Mouse (Mus musculus): ENCODE measurements around the gene Kif2c. TPM values are rescaled to one million over a fixed set of nuclear protein-coding genes. Genes with fewer than 3 reads are reported as not detected.
A peak's percentile ranks its signal among the peaks of the same experiment; 100 is the strongest.

Gene Kif2c
- total RNA-seq (2021) = 1 to 10 TPM; 4.0 to 5.0 TPM

GRCm38 (mm10) chr4:117181863-117182758 is at the start of gene Kif2c:
TSS of gene Kif2c (minus strand) at chr4:117182639.
- DNase-seq = peak; percentile 92
- intact Hi-C loops (cut with DNase I) = no loop called here

- intact Hi-C loops (cut with DNase I) = no loop called here
- no peak for DNase-seq
Observed at GRCm38 (mm10) chr4:117231208-117231607, 48.8 kb upstream of the Kif2c start.

GRCm38 (mm10) chr4:117230331-117230730 is 47.9 kb upstream of the Kif2c start:
- intact Hi-C loops (cut with DNase I) = no loop called here
- no peak for DNase-seq

- intact Hi-C loops (cut with DNase I) = no loop called here
- DNase-seq = no peak
Observed at GRCm38 (mm10) chr4:117229590-117229989, 47.2 kb upstream of the Kif2c start.

GRCm38 (mm10) chr4:117225250-117225649 is 42.8 kb upstream of the Kif2c start:
- no peak for DNase-seq
- intact Hi-C loops (cut with DNase I) = no loop called here

GRCm38 (mm10) chr4:117224122-117224521 is 41.7 kb upstream of the Kif2c start:
- DNase-seq = no peak
- intact Hi-C loops (cut with DNase I) = no loop called here

- intact Hi-C loops (cut with DNase I) = no loop called here
- no peak for DNase-seq
Observed at GRCm38 (mm10) chr4:117223001-117223400, 40.6 kb upstream of the Kif2c start.

- DNase-seq = no peak
- intact Hi-C loops (cut with DNase I) = no loop called here
Observed at GRCm38 (mm10) chr4:117221836-117222235, 39.4 kb upstream of the Kif2c start.

- intact Hi-C loops (cut with DNase I) = no loop called here
- DNase-seq = no peak
Observed at GRCm38 (mm10) chr4:117220741-117221515, 38.5 kb upstream of the Kif2c start.

GRCm38 (mm10) chr4:117218517-117219219 is 36.2 kb upstream of the Kif2c start:
- intact Hi-C loops (cut with DNase I) = no loop called here
- peak; percentile 55 for DNase-seq

- intact Hi-C loops (cut with DNase I) = no loop called here
- no peak for DNase-seq
Observed at GRCm38 (mm10) chr4:117217029-117217428, 34.6 kb upstream of the Kif2c start.

GRCm38 (mm10) chr4:117214250-117214649 is 31.8 kb upstream of the Kif2c start:
- DNase-seq = no peak
- intact Hi-C loops (cut with DNase I) = no loop called here

- peak; percentile 86 for DNase-seq
- intact Hi-C loops (cut with DNase I) = no loop called here
Observed at GRCm38 (mm10) chr4:117210147-117211074, 28.0 kb upstream of the Kif2c start.

- DNase-seq = no peak
- intact Hi-C loops (cut with DNase I) = no loop called here
Observed at GRCm38 (mm10) chr4:117209592-117209991, 27.2 kb upstream of the Kif2c start.

GRCm38 (mm10) chr4:117202992-117203354 is 20.5 kb upstream of the Kif2c start:
- no peak for DNase-seq
- intact Hi-C loops (cut with DNase I) = no loop called here

GRCm38 (mm10) chr4:117202046-117202991 is 19.9 kb upstream of the Kif2c start:
- intact Hi-C loops (cut with DNase I) = no loop called here
- DNase-seq = peak; percentile 37

- intact Hi-C loops (cut with DNase I) = no loop called here
- DNase-seq = no peak
Observed at GRCm38 (mm10) chr4:117191804-117192203, 9.4 kb upstream of the Kif2c start.

GRCm38 (mm10) chr4:117190660-117191059 is 8.2 kb upstream of the Kif2c start:
- intact Hi-C loops (cut with DNase I) = no loop called here

More at GRCm38 (mm10) chr4:117190660-117191059, 8.2 kb upstream of the Kif2c start:
- no peak for DNase-seq

Measured in left cerebral cortex, postnatal 4 days (tissue).